Mouse (Mus musculus): ENCODE results near the gene Serpina12. TPM values are rescaled to one million over a fixed set of nuclear protein-coding genes. Genes with fewer than 3 reads are reported as not detected.

Serpina12 gene
- total and polyA plus RNA-seq, 2 experiments from 2014 or later, result not detected

GRCm38 (mm10) chr12:103988754-103989513 is 55.3 kb downstream of the Serpina12 start:
- WGBS, result 47% methylated on average over 14 of the region's 14 CpGs
- ATAC-seq (ENCODE audit: insufficient read depth, low read depth) (no peak), DNase-seq (ENCODE audit: low spot score) (no peak)
- no peak overlapping the region for H3K4me3 ChIP-seq (ENCODE audit: low read depth, low read length)
- no peaks in the 10 kb centered on the region for H3K9me3 ChIP-seq (replicated peaks; ENCODE audit: control insufficient read depth, low read length)
- no peaks in the 10 kb centered on the region for H3K27me3 ChIP-seq (ENCODE audit: control insufficient read depth, insufficient read depth, low read length)
- TF ChIP-seq CTCF (IDR thresholded peaks at IDR 0.05; ENCODE audit: low read depth) (0 out of 2 replicates have a peak, but pooled peaks have one; percentile 12), EP300 (IDR thresholded peaks at IDR 0.05; ENCODE audit: low read depth) (no peak)
- no peak overlapping the region for H3K9ac ChIP-seq (replicated peaks; ENCODE audit: low read depth, low read length)
- H3K4me1 ChIP-seq (ENCODE audit: control insufficient read depth, insufficient read depth), result no peaks in the 10 kb centered on the region
- H3K4me2 ChIP-seq (ENCODE audit: low read depth, low read length), result no peak overlapping the region
- no peak overlapping the region for H3K27ac ChIP-seq (ENCODE audit: low read depth)
- no peaks in the 10 kb centered on the region for H3K36me3 ChIP-seq (replicated peaks; ENCODE audit: control insufficient read depth, insufficient read depth, low read length)

GRCm38 (mm10) chr12:103985868-103986267 is 58.4 kb downstream of the Serpina12 start:
- DNase-seq (ENCODE audit: low spot score), result no peak
- Histone ChIP-seq H3K36me3 (replicated peaks; ENCODE audit: control insufficient read depth, insufficient read depth, low read length) (no peaks in the 10 kb centered on the region), H3K9me3 (replicated peaks; ENCODE audit: control insufficient read depth, low read length) (no peaks in the 10 kb centered on the region), H3K27me3 (ENCODE audit: control insufficient read depth, insufficient read depth, low read length) (no peaks in the 10 kb centered on the region), H3K9ac (replicated peaks; ENCODE audit: low read depth, low read length) (no peak overlapping the region), H3K4me1 (ENCODE audit: control insufficient read depth, insufficient read depth) (no peaks in the 10 kb centered on the region), H3K4me2 (ENCODE audit: low read depth, low read length) (no peak overlapping the region), H3K4me3 (ENCODE audit: low read depth, low read length) (no peak overlapping the region), H3K27ac (ENCODE audit: low read depth) (no peak overlapping the region)
- 44% methylated on average over 5 of the region's 5 CpGs for WGBS
- TF ChIP-seq CTCF (IDR thresholded peaks at IDR 0.05; ENCODE audit: low read depth) (no peak), EP300 (IDR thresholded peaks at IDR 0.05; ENCODE audit: low read depth) (no peak)
- no peak for ATAC-seq (ENCODE audit: insufficient read depth, low read depth)

- ATAC-seq (ENCODE audit: insufficient read depth, low read depth), result no peak; the same call in 1 of the 2 replicates
- peak; percentile 55 for TF ChIP-seq CTCF (IDR thresholded peaks at IDR 0.05; ENCODE audit: low read depth)
- TF ChIP-seq EP300 (IDR thresholded peaks at IDR 0.05; ENCODE audit: low read depth), result no peak
- Histone ChIP-seq H3K27me3 (ENCODE audit: control insufficient read depth, insufficient read depth, low read length) (no peaks in the 10 kb centered on the region), H3K9ac (replicated peaks; ENCODE audit: low read depth, low read length) (no peak overlapping the region), H3K4me2 (ENCODE audit: low read depth, low read length) (no peak overlapping the region), H3K4me1 (ENCODE audit: control insufficient read depth, insufficient read depth) (no peaks in the 10 kb centered on the region), H3K9me3 (replicated peaks; ENCODE audit: control insufficient read depth, low read length) (no peaks in the 10 kb centered on the region), H3K27ac (ENCODE audit: low read depth) (no peak overlapping the region), H3K36me3 (replicated peaks; ENCODE audit: control insufficient read depth, insufficient read depth, low read length) (no peaks in the 10 kb centered on the region), H3K4me3 (ENCODE audit: low read depth, low read length) (no peak overlapping the region)
- 49% methylated on average over 4 of the region's 4 CpGs for WGBS
- peak; percentile 42 for DNase-seq (ENCODE audit: low spot score)
These were observed 59.3 kb downstream of the Serpina12 start for GRCm38 (mm10) chr12:103984935-103985334.

- Histone ChIP-seq H3K9me3 (replicated peaks; ENCODE audit: control insufficient read depth, low read length) (no peaks in the 10 kb centered on the region), H3K36me3 (replicated peaks; ENCODE audit: control insufficient read depth, insufficient read depth, low read length) (no peaks in the 10 kb centered on the region), H3K27me3 (ENCODE audit: control insufficient read depth, insufficient read depth, low read length) (no peaks in the 10 kb centered on the region), H3K27ac (ENCODE audit: low read depth) (no peak overlapping the region), H3K4me2 (ENCODE audit: low read depth, low read length) (no peak overlapping the region), H3K4me1 (ENCODE audit: control insufficient read depth, insufficient read depth) (no peaks in the 10 kb centered on the region), H3K4me3 (ENCODE audit: low read depth, low read length) (no peak overlapping the region), H3K9ac (replicated peaks; ENCODE audit: low read depth, low read length) (no peak overlapping the region)
- 53% methylated on average over 7 of the region's 7 CpGs for WGBS
- DNase-seq (ENCODE audit: low spot score) (no peak), ATAC-seq (ENCODE audit: insufficient read depth, low read depth) (no peak)
- TF ChIP-seq EP300 (IDR thresholded peaks at IDR 0.05; ENCODE audit: low read depth) (no peak), CTCF (IDR thresholded peaks at IDR 0.05; ENCODE audit: low read depth) (no peak)
These were observed 62.4 kb downstream of the Serpina12 start for GRCm38 (mm10) chr12:103981646-103982360.

Other genes starting within 250 kb of the Serpina12 start
- 2.7 and 4.0 TPM in 2 replicates for gene Serpina1b, start 214.1 kb downstream of the Serpina12 start, total RNA-seq (2014; rRNA removed; ENCODE audit: low replicate concordance)
- gene Serpina1b, start 214.1 kb downstream of the Serpina12 start, polyA plus RNA-seq (2015; fragmentation: Nextera tagmentation; extraction: Ambion mirVana), result 0.11 and 0.23 TPM in 2 replicates
- 0.88 and 7.1 TPM in 2 replicates for gene Serpina1a, start 180.9 kb downstream of the Serpina12 start, total RNA-seq (2014; rRNA removed; ENCODE audit: low replicate concordance)
- gene Serpina1a, start 180.9 kb downstream of the Serpina12 start, polyA plus RNA-seq (2015; fragmentation: Nextera tagmentation; extraction: Ambion mirVana), result 0.08 TPM in 1 of 2 replicates, not detected in the other
- not detected in 2 replicates for gene Serpina1c, start 139.6 kb downstream of the Serpina12 start, total RNA-seq (2014; rRNA removed; ENCODE audit: low replicate concordance)
- not detected in 2 replicates for gene Serpina1c, start 139.6 kb downstream of the Serpina12 start, polyA plus RNA-seq (2015; fragmentation: Nextera tagmentation; extraction: Ambion mirVana)
- 8.4 and 10.9 TPM in 2 replicates for gene Serpina1e, start 85.5 kb downstream of the Serpina12 start, total RNA-seq (2014; rRNA removed; ENCODE audit: low replicate concordance)
- 0.14 and 0.34 TPM in 2 replicates for gene Serpina1e, start 85.5 kb downstream of the Serpina12 start, polyA plus RNA-seq (2015; fragmentation: Nextera tagmentation; extraction: Ambion mirVana)
- not detected in 2 replicates for gene Serpina11, start 54.5 kb downstream of the Serpina12 start, total RNA-seq (2014; rRNA removed; ENCODE audit: low replicate concordance)
- gene Serpina11, start 54.5 kb downstream of the Serpina12 start, polyA plus RNA-seq (2015; fragmentation: Nextera tagmentation; extraction: Ambion mirVana), result not detected in 2 replicates
- 0.08 TPM in 1 of 2 replicates, not detected in the other for gene Serpina9, start 30.7 kb downstream of the Serpina12 start, total RNA-seq (2014; rRNA removed; ENCODE audit: low replicate concordance)
- gene Serpina9, start 30.7 kb downstream of the Serpina12 start, polyA plus RNA-seq (2015; fragmentation: Nextera tagmentation; extraction: Ambion mirVana), result 0.11 and 0.14 TPM in 2 replicates
- gene Serpina5, start 56.7 kb upstream of the Serpina12 start, total RNA-seq (2014; rRNA removed; ENCODE audit: low replicate concordance), result not detected in 2 replicates
- not detected in 2 replicates for gene Serpina5, start 56.7 kb upstream of the Serpina12 start, polyA plus RNA-seq (2015; fragmentation: Nextera tagmentation; extraction: Ambion mirVana)
- gene Serpina3a, start 68.3 kb upstream of the Serpina12 start, total RNA-seq (2014; rRNA removed; ENCODE audit: low replicate concordance), result not detected in 2 replicates
- not detected in 2 replicates for gene Serpina3a, start 68.3 kb upstream of the Serpina12 start, polyA plus RNA-seq (2015; fragmentation: Nextera tagmentation; extraction: Ambion mirVana)
- gene Serpina3b, start 83.6 kb upstream of the Serpina12 start, total RNA-seq (2014; rRNA removed; ENCODE audit: low replicate concordance), result not detected in 2 replicates
- gene Serpina3b, start 83.6 kb upstream of the Serpina12 start, polyA plus RNA-seq (2015; fragmentation: Nextera tagmentation; extraction: Ambion mirVana), result not detected in 2 replicates
- 0.84 TPM in 1 of 2 replicates, not detected in the other for gene Serpina3c, start 109.4 kb upstream of the Serpina12 start, total RNA-seq (2014; rRNA removed; ENCODE audit: low replicate concordance)
- gene Serpina3c, start 109.4 kb upstream of the Serpina12 start, polyA plus RNA-seq (2015; fragmentation: Nextera tagmentation; extraction: Ambion mirVana), result 0.07 and 0.11 TPM in 2 replicates
- not detected in 2 replicates for gene Serpina3f, start 170.1 kb upstream of the Serpina12 start, total RNA-seq (2014; rRNA removed; ENCODE audit: low replicate concordance)
- 0.12 and 0.16 TPM in 2 replicates for gene Serpina3f, start 170.1 kb upstream of the Serpina12 start, polyA plus RNA-seq (2015; fragmentation: Nextera tagmentation; extraction: Ambion mirVana)
- 6.9 and 12.6 TPM in 2 replicates for gene Serpina3g, start 191.8 kb upstream of the Serpina12 start, total RNA-seq (2014; rRNA removed; ENCODE audit: low replicate concordance)
- 3.3 and 3.4 TPM in 2 replicates for gene Serpina3g, start 191.8 kb upstream of the Serpina12 start, polyA plus RNA-seq (2015; fragmentation: Nextera tagmentation; extraction: Ambion mirVana)
- gene Serpina3i, start 218.7 kb upstream of the Serpina12 start, total RNA-seq (2014; rRNA removed; ENCODE audit: low replicate concordance), result not detected in 2 replicates
- gene Serpina3i, start 218.7 kb upstream of the Serpina12 start, polyA plus RNA-seq (2015; fragmentation: Nextera tagmentation; extraction: Ambion mirVana), result 0.19 TPM in 1 of 2 replicates, not detected in the other